Mouse (Mus musculus): ENCODE results near the gene Sppl2c. TPM values are rescaled to one million over a fixed set of nuclear protein-coding genes. Genes with fewer than 3 reads are reported as not detected.

The Sppl2c gene
- polyA plus RNA-seq, 1 experiment from 2014 or later, result not detected

Other genes with a start within 250 kb of the Sppl2c start
- 194 and 217 TPM in 2 replicates for gene Nsf, start 232.3 kb upstream of the Sppl2c start, polyA plus RNA-seq (2014; fragmentation: Nextera tagmentation; extraction: Ambion mirVana)
- gene Arf2, start 219.6 kb upstream of the Sppl2c start, polyA plus RNA-seq (2014; fragmentation: Nextera tagmentation; extraction: Ambion mirVana), result 172 and 174 TPM in 2 replicates
- 4.6 and 5.5 TPM in 2 replicates for gene Crhr1, start 53.5 kb upstream of the Sppl2c start, polyA plus RNA-seq (2014; fragmentation: Nextera tagmentation; extraction: Ambion mirVana)
- 925 and 1,009 TPM in 2 replicates for gene Mapt, start 45.1 kb downstream of the Sppl2c start, polyA plus RNA-seq (2014; fragmentation: Nextera tagmentation; extraction: Ambion mirVana)

All from neural tube, embryonic 14.5 days (tissue).